Mouse (Mus musculus) lung, postnatal 0 days (tissue): ENCODE data around the gene Hunk.

ENCODE experiments used
- CTCF ChIP-seq: IDR thresholded peaks from 2 replicates; pipeline ENCODE4 v1.5.1; 2016; ENCODE audit warnings: antibody characterized with exemption, mild to moderate bottlenecking
- EP300 ChIP-seq: IDR thresholded peaks from 2 replicates; pipeline ENCODE4 v1.6.1; 2016; ENCODE audit warnings: antibody characterized with exemption, mild to moderate bottlenecking, control low read depth

GRCm38 (mm10) chr16:90518232-90518631, 132.4 kb downstream of the Hunk start:
- no peak for TF ChIP-seq CTCF
- no peak for TF ChIP-seq EP300
